Mouse (Mus musculus) myocyte (in vitro differentiated cells): ENCODE data around the gene Ndufc1. TPM values are rescaled to one million over a fixed set of nuclear protein-coding genes. Genes with fewer than 3 reads are reported as not detected.
"Not testable (repeated sequence)": the region's sequence is repeated elsewhere in the genome, so short reads cannot be mapped to it uniquely, and the experiment has no call there.

Source experiments
- H3K27me3 ChIP-seq: one replicate; pipeline ENCODE4 v1.6.1; 2011; ENCODE audit not compliant: control insufficient read depth, insufficient read depth, insufficient read length
- H3K36me3 ChIP-seq: one replicate; pipeline ENCODE4 v1.6.1; 2011; ENCODE audit not compliant: control insufficient read depth, insufficient read depth
- H3K4me2 ChIP-seq: one replicate; pipeline ENCODE4 v1.6.1; 2011; ENCODE audit warnings: low read depth, control low read depth
- H3K4me3 ChIP-seq: one replicate; pipeline ENCODE4 v1.5.1; 2011; ENCODE audit warnings: mild to moderate bottlenecking, control low read depth, moderate library complexity
- H3K79me2 ChIP-seq: one replicate; pipeline ENCODE4 v1.6.1; 2011; ENCODE audit not compliant: control insufficient read depth, insufficient read depth
- H3ac ChIP-seq: one replicate; pipeline ENCODE4 v1.6.1; 2011; ENCODE audit not compliant: control insufficient read depth, insufficient read length
- CEBPB ChIP-seq: IDR thresholded peaks from 2 replicates; pipeline ENCODE4 v1.6.1; 2011; ENCODE audit warnings: mild to moderate bottlenecking, moderate library complexity; ENCODE audit not compliant: poor library complexity, insufficient read depth, severe bottlenecking
- E2F4 ChIP-seq: IDR thresholded peaks from one replicate; pipeline ENCODE4 v1.6.1; 2011; ENCODE audit warnings: mild to moderate bottlenecking, control low read depth, moderate library complexity; ENCODE audit not compliant: insufficient read depth
- MAX ChIP-seq: IDR thresholded peaks from one replicate; pipeline ENCODE4 v1.6.1; 2011; ENCODE audit warnings: low read depth, mild to moderate bottlenecking, control low read depth
- MYOD1 ChIP-seq, 3 experiments: IDR thresholded peaks; one replicate each; pipeline ENCODE4 v1.6.1; 2011; ENCODE audit warnings: control low read depth in 2 of 3, low read depth in 2 of 3, mild to moderate bottlenecking in 2 of 3, moderate library complexity in 1 of 3; ENCODE audit not compliant: insufficient read length in 2 of 3, control insufficient read depth in 1 of 3
- MYOG ChIP-seq, 3 experiments: IDR thresholded peaks; one replicate each; pipeline ENCODE4 v1.6.1; 2011; ENCODE audit warnings: control low read depth in 2 of 3, low read depth in 2 of 3, mild to moderate bottlenecking in 2 of 3; ENCODE audit not compliant: insufficient read length in 2 of 3, control insufficient read depth in 1 of 3, insufficient read depth in 1 of 3
- POLR2A ChIP-seq: IDR thresholded peaks from one replicate; pipeline ENCODE4 v1.6.1; 2011; ENCODE audit warnings: low read depth, mild to moderate bottlenecking, control low read depth, moderate library complexity; ENCODE audit not compliant: insufficient read length
- POLR2AphosphoS2 ChIP-seq: IDR thresholded peaks from one replicate; pipeline ENCODE4 v1.6.1; 2011; ENCODE audit warnings: low read depth, control low read depth; ENCODE audit not compliant: insufficient read length
- REST ChIP-seq: IDR thresholded peaks from one replicate; pipeline ENCODE4 v1.6.1; 2011; ENCODE audit warnings: mild to moderate bottlenecking, control low read depth, moderate library complexity; ENCODE audit not compliant: insufficient read depth, insufficient read length
- SRF ChIP-seq: IDR thresholded peaks from one replicate; pipeline ENCODE4 v1.6.1; 2011; ENCODE audit warnings: low read depth; ENCODE audit not compliant: control insufficient read depth, insufficient read length
- TCF12 ChIP-seq: IDR thresholded peaks from one replicate; pipeline ENCODE4 v1.6.1; 2011; ENCODE audit warnings: mild to moderate bottlenecking, control low read depth; ENCODE audit not compliant: poor library complexity, insufficient read depth, severe bottlenecking
- TCF3 ChIP-seq: IDR thresholded peaks from one replicate; pipeline ENCODE4 v1.6.1; 2011; ENCODE audit warnings: low read depth, control low read depth; ENCODE audit not compliant: insufficient read length
- USF1 ChIP-seq: IDR thresholded peaks from one replicate; pipeline ENCODE4 v1.6.1; 2011; ENCODE audit warnings: low read depth, mild to moderate bottlenecking, control low read depth, moderate library complexity
- polyA plus RNA-seq: library from polyadenylated mRNA; unstranded; fragments of >200 nt; fragmentation: generic; extraction: Trizol; gene quantifications from one replicate; pipeline ENCODE4 v1.2.1, GENCODE M21; 2012; ENCODE audit warnings: missing spikeins

The Ndufc1 gene
- polyA plus RNA-seq, 1 experiment, result 584 TPM

DNA sequence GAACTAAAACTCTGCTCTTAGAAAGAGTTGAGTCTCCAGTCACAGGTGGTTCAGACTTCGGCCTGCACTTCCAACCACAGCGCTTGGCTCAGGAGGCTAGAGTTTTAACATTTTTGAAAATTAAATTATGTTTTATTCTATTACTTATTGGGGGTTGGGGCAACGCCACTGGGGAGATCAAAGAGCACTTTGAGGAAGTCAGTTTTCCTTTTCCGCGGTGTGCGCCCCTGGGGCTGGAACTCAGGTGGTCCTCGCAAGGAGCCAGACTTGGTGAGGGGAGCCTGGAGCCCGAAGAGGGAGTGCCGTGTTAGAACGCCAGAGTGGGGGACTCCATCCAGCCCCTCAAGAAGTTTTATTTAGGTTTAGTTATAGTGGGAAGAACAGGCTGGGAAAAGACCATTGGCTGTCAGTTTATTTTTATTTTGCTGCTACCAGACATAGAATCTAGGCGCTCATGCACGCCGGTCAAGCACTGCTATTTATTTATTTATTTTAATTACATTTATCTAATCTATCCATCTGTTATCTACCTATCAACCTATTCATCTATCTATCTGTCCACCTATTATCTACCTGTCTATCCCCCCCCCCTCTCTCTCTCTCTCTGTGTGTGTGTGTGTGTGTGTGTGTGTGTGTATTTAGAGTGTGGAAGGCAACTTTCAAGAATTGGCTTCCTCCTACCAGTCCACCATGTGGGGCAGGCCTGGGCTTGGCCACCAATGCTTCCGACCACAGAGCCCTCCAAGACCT lies 49.1 kb downstream of the Ndufc1 start:
- Histone ChIP-seq H3K4me3 (peak overlapping the region; percentile 66), H3K36me3 (no peaks in the 10 kb centered on the region), H3K79me2 (no peaks in the 10 kb centered on the region), H3ac (peak overlapping the region; percentile 31), H3K27me3 (no peaks in the 10 kb centered on the region), H3K4me2 (no peak overlapping the region)
- TF ChIP-seq POLR2A (no peak), CEBPB (no peak), MYOD1 (IDR thresholded peaks at IDR 0.05; ENCODE audit: control insufficient read depth in 1 of 3, insufficient read length in 2 of 3, low read depth in 2 of 3) (no peak), MAX (no peak), SRF (no peak), TCF12 (no peak), TCF3 (no peak), POLR2AphosphoS2 (no peak)

DNA sequence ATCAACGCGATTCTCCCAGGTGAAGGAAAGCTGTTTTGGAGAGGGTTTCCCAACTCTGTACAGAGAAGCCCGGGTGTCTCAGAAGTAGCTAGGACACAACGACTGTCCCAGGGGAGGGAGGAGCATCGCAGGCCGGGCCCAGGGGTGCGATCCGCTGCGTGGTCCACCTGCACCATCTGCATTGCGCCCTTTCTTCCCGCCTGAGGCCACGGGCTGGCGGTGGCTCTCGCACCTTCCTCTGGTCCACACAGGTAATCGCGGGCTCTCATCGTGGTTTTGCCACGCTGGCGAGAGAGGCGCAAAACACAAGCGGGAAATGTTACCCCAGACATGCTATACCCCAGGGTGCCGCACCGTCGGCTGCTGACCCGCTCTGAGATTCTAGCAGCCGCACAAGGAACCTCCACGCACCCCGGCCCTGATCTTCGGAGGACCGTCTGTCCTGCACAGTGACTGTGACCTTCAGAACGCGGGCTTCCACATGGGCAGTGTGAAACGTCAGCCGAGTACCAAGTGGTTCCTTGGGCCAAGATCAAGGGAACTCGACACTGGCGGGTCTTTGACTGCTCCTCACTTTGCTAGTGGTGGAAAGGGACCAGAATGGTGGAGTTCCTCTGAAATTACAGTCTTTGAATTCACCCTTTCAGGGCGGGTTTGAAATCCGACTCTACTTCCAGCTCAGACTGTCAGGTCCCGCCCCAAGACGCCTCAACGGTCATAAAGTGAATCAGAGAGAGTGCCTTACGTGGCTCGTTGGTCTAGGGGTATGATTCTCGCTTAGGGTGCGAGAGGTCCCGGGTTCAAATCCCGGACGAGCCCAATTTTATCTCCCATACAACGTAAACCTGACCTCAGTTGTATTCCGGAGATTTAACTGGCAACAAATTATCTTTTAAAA lies 49.9 kb downstream of the Ndufc1 start:
- H3K4me3 ChIP-seq, result peak overlapping the region; percentile 66
- H3K4me2 ChIP-seq, result peak overlapping the region; percentile 67
- peak overlapping the region; percentile 31 for H3ac ChIP-seq
- H3K79me2 ChIP-seq, result no peaks in the 10 kb centered on the region
- no peaks in the 10 kb centered on the region for H3K27me3 ChIP-seq
- TF ChIP-seq POLR2A (peak; percentile 16), USF1 (no peak), E2F4 (peak; percentile 20)
- no peaks in the 10 kb centered on the region for H3K36me3 ChIP-seq

DNA sequence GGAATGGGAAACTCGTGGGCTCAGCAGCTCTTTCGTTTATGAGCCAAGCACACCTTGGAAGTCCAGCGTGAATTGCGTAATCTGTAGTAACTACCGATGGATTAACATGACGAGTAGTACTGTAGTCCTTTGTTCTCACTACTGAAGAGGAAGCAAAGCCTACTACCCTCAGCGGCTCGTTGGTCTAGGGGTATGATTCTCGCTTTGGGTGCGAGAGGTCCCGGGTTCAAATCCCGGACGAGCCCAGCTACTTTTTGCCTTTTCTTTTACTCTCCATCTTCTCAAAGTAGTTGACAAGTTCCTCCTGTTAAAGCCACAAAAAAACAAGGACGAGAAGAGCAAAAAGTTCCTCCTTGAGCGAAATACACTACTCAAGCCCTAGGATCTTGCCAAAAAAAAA lies 50.6 kb downstream of the Ndufc1 start:
- H3K27me3 ChIP-seq, result no peaks in the 10 kb centered on the region
- peak overlapping the region; percentile 67 for H3K4me2 ChIP-seq
- H3K79me2 ChIP-seq, result no peaks in the 10 kb centered on the region
- H3ac ChIP-seq, result peak overlapping the region; percentile 31
- peak; percentile 97 for TF ChIP-seq CEBPB
- no peak for TF ChIP-seq TCF3
- peak overlapping the region; percentile 66 for H3K4me3 ChIP-seq
- H3K36me3 ChIP-seq, result no peaks in the 10 kb centered on the region

DNA sequence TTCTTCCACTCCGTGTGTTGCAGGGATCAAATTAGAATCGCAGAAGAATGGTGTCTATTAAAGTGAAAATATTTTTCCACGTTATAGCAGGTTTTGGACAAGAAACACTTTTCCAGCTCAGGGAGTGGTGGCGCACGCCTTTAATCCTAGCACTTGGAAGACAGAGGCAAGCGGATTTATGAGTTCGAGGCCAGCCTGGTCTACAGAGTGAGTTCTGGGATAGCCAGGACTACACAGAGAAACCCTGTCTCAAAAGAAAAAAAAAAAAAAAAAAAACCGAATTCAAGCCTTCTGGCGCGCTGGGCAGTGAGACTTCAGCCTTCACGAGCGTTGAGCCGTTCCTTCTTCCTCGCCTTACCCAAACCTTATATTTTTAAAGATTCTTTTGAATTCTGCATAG lies 51.2 kb downstream of the Ndufc1 start:
- peak overlapping the region; percentile 67 for H3K4me2 ChIP-seq
- no peaks in the 10 kb centered on the region for H3K79me2 ChIP-seq
- no peaks in the 10 kb centered on the region for H3K36me3 ChIP-seq
- H3ac ChIP-seq, result no peak overlapping the region
- no peaks in the 10 kb centered on the region for H3K27me3 ChIP-seq
- peak overlapping the region; percentile 66 for H3K4me3 ChIP-seq
- TF ChIP-seq MYOD1 (IDR thresholded peaks at IDR 0.05; ENCODE audit: control insufficient read depth in 1 of 3, insufficient read length in 2 of 3, low read depth in 2 of 3), result no peak
- TF ChIP-seq MYOG (IDR thresholded peaks at IDR 0.05; ENCODE audit: control insufficient read depth in 1 of 3, insufficient read depth in 1 of 3, insufficient read length in 2 of 3, low read depth in 2 of 3), result no peak

DNA sequence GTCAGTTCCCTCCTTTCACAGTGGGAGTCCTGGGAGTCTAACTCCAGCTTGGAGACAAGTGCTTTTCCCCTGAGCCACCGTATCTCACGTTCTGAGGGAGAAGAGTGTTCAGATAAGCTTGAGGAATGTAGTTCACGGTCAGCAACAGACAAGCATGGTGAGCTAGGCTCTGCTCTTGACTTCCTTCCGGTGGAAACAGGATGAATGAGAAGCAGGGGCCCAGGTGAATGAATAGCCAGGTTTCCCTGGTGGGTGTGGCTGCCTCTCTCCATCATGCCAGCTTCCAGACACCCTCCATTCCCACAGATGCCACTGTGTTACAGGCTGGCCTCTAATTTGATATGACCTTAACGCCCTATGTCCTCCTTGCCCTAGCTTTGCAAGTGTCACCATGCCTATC lies 51.7 kb downstream of the Ndufc1 start:
- Histone ChIP-seq H3K36me3 (no peaks in the 10 kb centered on the region), H3ac (no peak overlapping the region), H3K4me2 (no peak overlapping the region), H3K79me2 (no peaks in the 10 kb centered on the region), H3K4me3 (no peak overlapping the region), H3K27me3 (no peaks in the 10 kb centered on the region)
- TF ChIP-seq REST (no peak), TCF3 (no peak), MYOG (IDR thresholded peaks at IDR 0.05; ENCODE audit: control insufficient read depth in 1 of 3, insufficient read depth in 1 of 3, insufficient read length in 2 of 3, low read depth in 2 of 3) (no peak), CEBPB (no peak), MYOD1 (IDR thresholded peaks at IDR 0.05; ENCODE audit: control insufficient read depth in 1 of 3, insufficient read length in 2 of 3, low read depth in 2 of 3) (no peak), USF1 (no peak), TCF12 (no peak), SRF (no peak), POLR2AphosphoS2 (no peak), E2F4 (no peak), MAX (no peak), POLR2A (no peak)

DNA sequence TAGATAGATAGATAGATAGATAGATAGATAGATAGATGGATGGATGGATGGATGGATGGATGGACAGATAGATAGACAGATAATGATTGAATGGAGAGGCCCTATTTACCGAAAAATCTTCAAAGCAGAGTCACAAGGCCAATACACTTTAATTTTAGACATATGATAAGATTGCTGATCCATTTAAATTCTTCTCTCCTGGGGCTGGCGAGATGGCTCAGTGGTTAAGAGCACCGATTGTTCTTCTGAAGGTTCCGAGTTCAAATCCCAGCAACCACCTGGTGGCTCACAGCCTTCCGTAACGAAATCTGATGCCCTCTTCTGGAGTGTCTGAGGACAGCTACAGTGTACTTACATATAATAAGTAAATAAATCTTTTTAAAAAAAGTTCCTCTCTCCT lies 53.8 kb downstream of the Ndufc1 start:
- not testable (repeated sequence) for H3ac ChIP-seq, H3K27me3 ChIP-seq, H3K79me2 ChIP-seq, H3K4me2 ChIP-seq, H3K36me3 ChIP-seq, H3K4me3 ChIP-seq
